Mouse (Mus musculus) B cell, adult 62 days (primary cell): Measurements from ENCODE around the gene Mtg1. TPM values are rescaled to one million over a fixed set of nuclear protein-coding genes. Genes with fewer than 3 reads are reported as not detected.

Experiments used
- total RNA-seq: library from RNA; stranded (reverse); gene quantifications from 4 replicates; pipeline ENCODE4 v1.2.4, GENCODE M21; 2023

The Mtg1 gene
- total RNA-seq, result 11.6 to 23.1 TPM (median 20.5 TPM) in 4 replicates

GRCm38 (mm10) chr7:140137135-140138020 lies at the start of gene Mtg1:
Gene Mtg1, plus strand, starts transcription at chr7:140137564.

GRCm38 (mm10) chr7:140092924-140093528 lies 44.3 kb upstream of the Mtg1 start, which contains the start of gene Prap1:
Gene Prap1, plus strand, starts transcription at chr7:140093395.

GRCm38 (mm10) chr7:140101993-140102860 lies 35.1 kb upstream of the Mtg1 start, which contains the start of gene Fuom:
Gene Fuom, minus strand, starts transcription at chr7:140102441.

GRCm38 (mm10) chr7:140115583-140116328 lies 21.6 kb upstream of the Mtg1 start, which contains the start of gene Paox:
Gene Paox, plus strand, starts transcription at chr7:140115799.

GRCm38 (mm10) chr7:140116329-140117054 lies 20.9 kb upstream of the Mtg1 start, which contains the start of gene Echs1:
Gene Echs1, minus strand, starts transcription at chr7:140116476.

GRCm38 (mm10) chr7:140154218-140154927 lies 17.0 kb downstream of the Mtg1 start, which contains the start of gene Sprn:
Gene Sprn, minus strand, starts transcription at chr7:140154877.

GRCm38 (mm10) chr7:140164664-140165063 lies 27.3 kb downstream of the Mtg1 start, which contains the start of gene Olfr522:
Gene Olfr522, minus strand, starts transcription at chr7:140164764.

GRCm38 (mm10) chr7:140172936-140173335 lies 35.6 kb downstream of the Mtg1 start, which contains the start of gene Olfr523:
Gene Olfr523, plus strand, starts transcription at chr7:140173217.

Other genes with a start within 250 kb of the Mtg1 start
- gene Kndc1, start 242.9 kb upstream of the Mtg1 start, total RNA-seq, result not detected in 4 replicates
- gene Utf1, start 193.8 kb upstream of the Mtg1 start, total RNA-seq, result 0.63 to 1.3 TPM (median 0.89 TPM) in 4 replicates
- gene 6430531B16Rik, start 158.8 kb upstream of the Mtg1 start, total RNA-seq, result not detected in 4 replicates
- gene Adam8, start 145.0 kb upstream of the Mtg1 start, total RNA-seq, result 1.6 to 4.4 TPM (median 3.1 TPM) in 4 replicates
- 34.0 to 41.3 TPM (median 38.2 TPM) in 4 replicates for gene Zfp511, start 101.2 kb upstream of the Mtg1 start, total RNA-seq
- gene Tubgcp2, start 100.9 kb upstream of the Mtg1 start, total RNA-seq, result 32.0 to 37.6 TPM (median 35.1 TPM) in 4 replicates
- gene Msx3, start 88.5 kb upstream of the Mtg1 start, total RNA-seq, result not detected in 4 replicates
- gene Caly, start 55.0 kb upstream of the Mtg1 start, total RNA-seq, result not detected in 4 replicates
- not detected in 4 replicates for gene Prap1, start 44.2 kb upstream of the Mtg1 start, total RNA-seq
- gene Fuom, start 35.1 kb upstream of the Mtg1 start, total RNA-seq, result 1.8 to 5.3 TPM (median 4.0 TPM) in 4 replicates
- 3.1 to 4.2 TPM (median 3.5 TPM) in 4 replicates for gene Paox, start 21.8 kb upstream of the Mtg1 start, total RNA-seq
- 22.1 to 27.3 TPM (median 23.2 TPM) in 4 replicates for gene Echs1, start 21.1 kb upstream of the Mtg1 start, total RNA-seq
- not detected in 4 replicates for gene Sprn, start 17.3 kb downstream of the Mtg1 start, total RNA-seq
- gene Olfr522, start 27.2 kb downstream of the Mtg1 start, total RNA-seq, result not detected in 4 replicates
- not detected in 4 replicates for gene Olfr523, start 35.7 kb downstream of the Mtg1 start, total RNA-seq
- not detected in 4 replicates for gene Olfr524, start 68.4 kb downstream of the Mtg1 start, total RNA-seq
- not detected in 4 replicates for gene Cd163l1, start 80.7 kb downstream of the Mtg1 start, total RNA-seq
- gene 5830411N06Rik, start 109.7 kb downstream of the Mtg1 start, total RNA-seq, result not detected in 4 replicates
- gene Olfr525, start 183.3 kb downstream of the Mtg1 start, total RNA-seq, result not detected in 4 replicates
- gene Olfr527, start 196.5 kb downstream of the Mtg1 start, total RNA-seq, result not detected in 4 replicates
- not detected in 4 replicates for gene Olfr60, start 224.1 kb downstream of the Mtg1 start, total RNA-seq
- not detected in 4 replicates for gene Olfr530, start 238.8 kb downstream of the Mtg1 start, total RNA-seq